Mouse (Mus musculus) NIH3T3 (cell line): ENCODE measurements around the gene Gm867.

Experiments
- DNase-seq: peaks from one replicate; pipeline ENCODE4 v3.0.0-alpha.2; 2012; ENCODE audit warnings: low read depth

The Gm867 gene

DNA sequence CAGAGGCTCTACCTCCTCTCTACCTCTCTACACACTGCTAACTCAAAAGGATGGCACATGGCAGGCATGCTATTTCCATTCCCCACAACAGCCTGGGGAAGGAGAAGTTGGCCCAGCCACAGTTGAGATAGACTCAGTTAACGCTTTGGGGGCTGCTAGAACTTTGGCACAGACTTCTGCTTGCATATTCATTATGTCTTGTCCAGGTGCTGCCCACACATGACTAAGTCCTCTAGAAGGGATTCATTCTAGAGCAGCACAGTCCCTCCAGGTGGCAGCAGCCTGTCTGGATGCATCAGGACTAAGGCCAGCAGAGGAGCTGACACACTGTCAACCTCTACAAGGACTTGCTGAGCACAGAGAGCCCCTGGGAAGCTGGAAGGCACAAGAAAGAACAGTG is 44.3 kb downstream of the Gm867 start:
- no peak for DNase-seq

DNA sequence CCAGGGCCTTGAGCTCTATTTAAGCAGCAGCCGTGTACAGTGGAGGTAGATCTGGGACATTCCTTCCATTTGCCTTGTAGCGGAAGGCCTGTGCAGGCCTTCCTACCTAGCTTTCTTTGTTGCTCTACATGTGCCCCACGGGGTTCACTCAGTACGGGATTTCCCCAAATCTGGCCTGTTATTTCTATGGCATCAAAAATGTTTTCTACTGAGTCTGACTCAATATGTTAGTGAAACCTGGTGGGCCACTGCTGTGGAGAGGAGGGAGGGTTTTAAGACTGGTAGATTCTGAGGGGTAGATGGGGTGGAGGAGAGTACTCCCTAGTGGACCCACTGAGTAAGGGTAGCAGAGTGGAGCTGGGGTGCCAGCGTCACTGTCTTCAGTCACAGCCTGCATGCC is 44.7 kb downstream of the Gm867 start:
- no peak for DNase-seq

DNA sequence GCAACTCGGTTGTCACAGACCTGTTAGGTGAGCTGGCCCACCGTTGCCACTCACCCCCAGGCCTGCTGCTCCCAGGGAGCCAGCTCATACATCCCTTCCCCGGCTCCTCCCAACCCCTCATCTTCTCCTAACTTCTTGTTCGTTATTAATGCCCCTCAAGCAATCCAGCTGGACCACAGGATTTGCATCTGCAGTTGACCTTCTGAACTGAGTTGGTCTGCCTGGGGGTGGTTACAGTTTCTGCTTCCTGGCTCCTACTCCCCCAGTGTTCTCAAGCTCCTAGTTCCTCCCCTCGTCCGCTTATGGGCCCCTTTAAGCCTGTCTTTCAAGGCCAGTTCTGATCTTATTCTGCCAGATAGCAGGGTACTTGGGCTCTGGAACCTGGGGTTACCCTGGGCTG is 45.9 kb downstream of the Gm867 start:
- no peak for DNase-seq

DNA sequence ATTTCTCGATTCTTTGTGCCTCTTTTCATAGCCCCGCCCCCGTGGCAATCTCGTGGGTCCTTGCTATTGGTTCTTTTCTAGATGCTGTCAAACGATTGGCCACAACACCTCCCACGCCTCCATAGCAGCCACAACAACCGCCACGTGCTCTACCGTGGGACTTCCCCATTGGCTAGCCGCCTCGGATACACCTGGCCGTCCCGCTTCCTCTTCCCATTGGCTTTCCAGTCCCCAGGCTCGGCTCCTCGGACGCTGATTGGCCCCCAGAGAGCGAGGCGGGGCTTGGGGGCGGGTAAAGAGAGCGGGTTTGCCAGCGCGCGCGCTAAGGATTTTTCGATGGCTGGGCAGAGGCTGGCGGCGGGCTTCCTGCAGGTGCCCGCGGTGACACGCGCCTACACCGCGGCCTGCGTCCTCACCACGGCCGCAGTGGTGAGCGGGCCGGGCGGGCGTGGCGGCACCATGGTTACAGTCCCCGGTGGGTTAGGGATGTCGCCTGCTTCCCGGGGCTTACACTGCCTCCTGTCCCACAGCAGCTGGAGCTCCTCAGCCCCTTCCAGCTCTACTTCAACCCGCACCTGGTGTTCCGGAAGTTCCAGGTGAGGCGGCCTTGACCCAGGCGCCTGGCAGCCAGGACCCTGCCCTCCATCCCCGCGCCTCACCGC is 47.3 kb downstream of the Gm867 start, which contains the start of gene Derl3:
Gene Derl3 (plus strand): TSS at position 325 of the 662 bp plus-strand sequence.
- DNase-seq: no peak

DNA sequence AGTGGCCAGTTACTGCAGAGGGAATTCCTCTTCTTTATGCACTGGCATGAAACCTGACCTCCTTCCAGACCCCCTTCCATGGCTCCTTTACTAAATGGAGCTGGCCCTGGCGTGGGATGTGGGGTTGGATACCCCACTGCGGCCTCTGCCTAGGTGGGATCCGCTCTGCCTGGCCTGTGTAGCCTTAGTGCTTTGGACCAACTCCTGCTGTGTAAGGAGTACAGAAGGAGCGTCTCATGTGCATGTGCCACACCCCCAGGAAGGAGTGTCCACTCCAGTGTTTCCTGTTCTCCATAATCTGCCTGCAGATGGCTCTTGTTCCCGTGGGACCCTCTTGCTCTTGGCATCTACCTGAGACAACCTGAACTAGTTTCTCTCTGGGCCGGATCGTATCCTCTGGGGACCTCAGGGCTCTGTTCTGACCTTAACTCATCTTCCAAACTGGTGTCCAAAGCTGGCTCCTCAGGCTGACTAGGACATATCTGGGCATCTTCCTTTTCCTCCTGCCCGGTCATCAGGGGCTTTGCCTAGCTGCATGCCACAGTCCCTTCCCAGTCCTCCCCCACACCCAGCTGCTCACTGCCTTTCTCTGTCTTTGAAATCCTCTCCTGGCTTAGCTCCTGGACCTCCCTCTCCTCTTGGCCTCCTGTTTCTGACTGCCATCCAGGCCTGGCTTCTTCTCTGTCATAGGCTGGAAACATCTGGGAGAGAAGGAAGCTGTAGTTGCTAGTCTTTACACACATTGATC is 50.9 kb downstream of the Gm867 start:
- DNase-seq: no peak
